Mouse (Mus musculus) liver, adult 2 months (tissue): ENCODE data around the gene Clcn2.

Experiments
- CTCF ChIP-seq: fragments of 200-500 bp; IDR thresholded peaks from 2 replicates; pipeline ENCODE4 v1.5.1; 2011; ENCODE audit warnings: low read depth, low read length, control low read depth
- POLR2A ChIP-seq: fragments of 200-500 bp; IDR thresholded peaks from 2 replicates; pipeline ENCODE4 v1.6.1; 2011; ENCODE audit warnings: low read length, control low read depth; ENCODE audit not compliant: insufficient read depth; ENCODE audit errors: extremely low read depth

- TF ChIP-seq POLR2A (no peak), CTCF (no peak)
These were observed 14.8 kb upstream of the Clcn2 start for GRCm38 (mm10) chr16:20732251-20732924.
